ENCODE assay signal across 15 mouse cellular contexts in the genomic region with DNA sequence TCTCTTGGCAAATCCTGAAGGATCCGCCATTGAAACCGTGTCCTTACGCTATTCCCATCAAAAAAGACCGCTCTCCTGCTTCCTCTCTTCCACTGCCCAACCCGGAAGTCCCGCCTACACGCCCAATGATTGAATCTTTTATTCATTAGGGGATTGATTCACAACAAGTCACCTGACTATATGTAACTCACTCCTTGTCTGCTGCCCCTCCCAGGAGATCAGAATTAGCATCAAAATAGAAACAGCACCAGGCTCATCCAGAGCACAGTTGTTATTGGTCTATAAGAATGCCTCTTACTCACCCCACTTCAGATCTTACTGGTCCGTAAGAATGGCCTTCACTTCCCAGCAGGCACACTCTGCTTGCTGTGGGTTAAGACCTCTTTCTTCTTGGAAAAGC.
A peak's percentile ranks its signal among the peaks of the same experiment; 100 is the strongest.
DNase-seq lines count a peak whose midpoint lies in the region; ATAC-seq and TF ChIP-seq lines count a peak whose summit lies in the region.
"Had no signal": no experiment of that assay in that cellular context is flagged by ENCODE, and none has a peak within 500 bp of the region (broad histone marks: within the 10 kb centered on the region; RNA-seq: fewer than 3 reads in every experiment).

No protein-coding gene starts in this region.

- H3K4me1 ChIP-seq in neural tube, embryonic 12.5 days, result no peaks in the 10 kb centered on the region
- no peaks in the 10 kb centered on the region for H3K4me1 ChIP-seq in neural tube, embryonic 15.5 days
- no peaks in the 10 kb centered on the region; the same call in 1 of the 2 replicates for H3K4me1 ChIP-seq in hindbrain, postnatal 0 days (ENCODE audit: insufficient read depth, low read length)
- H3K4me1 ChIP-seq in neural tube, embryonic 14.5 days (ENCODE audit: control insufficient read depth, insufficient read depth, low read length), result no peaks in the 10 kb centered on the region
- H3K4me1 ChIP-seq in kidney, embryonic 14.5 days (ENCODE audit: control insufficient read depth, insufficient read depth, low read length), result no peaks in the 10 kb centered on the region
- H3K4me1 ChIP-seq: heart, embryonic 12.5 days; limb, embryonic 10.5 days; liver, embryonic 12.5 days had no signal

- no peaks in the 10 kb centered on the region for H3K36me3 ChIP-seq in neural tube, embryonic 12.5 days
- no peaks in the 10 kb centered on the region for H3K36me3 ChIP-seq in neural tube, embryonic 15.5 days
- H3K36me3 ChIP-seq in hindbrain, postnatal 0 days (ENCODE audit: insufficient read depth, low read length), result no peaks in the 10 kb centered on the region
- no peaks in the 10 kb centered on the region for H3K36me3 ChIP-seq in neural tube, embryonic 14.5 days (ENCODE audit: control insufficient read depth, insufficient read depth, low read length)
- no peaks in the 10 kb centered on the region for H3K36me3 ChIP-seq in kidney, embryonic 14.5 days (ENCODE audit: control insufficient read depth, insufficient read depth, low read length)
- H3K36me3 ChIP-seq: heart, embryonic 12.5 days; limb, embryonic 10.5 days; liver, embryonic 12.5 days had no signal

- no peaks in the 10 kb centered on the region for H3K27me3 ChIP-seq in neural tube, embryonic 12.5 days (replicated peaks)
- H3K27me3 ChIP-seq in neural tube, embryonic 15.5 days (replicated peaks), result no peaks in the 10 kb centered on the region
- no peaks in the 10 kb centered on the region for H3K27me3 ChIP-seq in hindbrain, postnatal 0 days (ENCODE audit: insufficient read depth, low read length)
- H3K27me3 ChIP-seq in neural tube, embryonic 14.5 days (ENCODE audit: control insufficient read depth, insufficient read depth, low read length), result no peaks in the 10 kb centered on the region
- no peaks in the 10 kb centered on the region for H3K27me3 ChIP-seq in kidney, embryonic 14.5 days (ENCODE audit: control insufficient read depth, insufficient read depth, low read length)
- H3K27me3 ChIP-seq: heart, embryonic 12.5 days; liver, embryonic 12.5 days had no signal

- intact Hi-C loops in left cerebral cortex, postnatal 4 days (cut with DNase I), result no loop called here
- intact Hi-C loops in heart, postnatal 10 days (cut with DNase I), result no loop called here

- no peaks in the 10 kb centered on the region for H3K9me3 ChIP-seq in neural tube, embryonic 12.5 days
- no peaks in the 10 kb centered on the region for H3K9me3 ChIP-seq in neural tube, embryonic 15.5 days (replicated peaks)
- no peaks in the 10 kb centered on the region for H3K9me3 ChIP-seq in hindbrain, postnatal 0 days (ENCODE audit: low read length)
- no peaks in the 10 kb centered on the region for H3K9me3 ChIP-seq in neural tube, embryonic 14.5 days (ENCODE audit: control insufficient read depth, low read length)
- H3K9me3 ChIP-seq in kidney, embryonic 14.5 days (ENCODE audit: control insufficient read depth, low read length), result no peaks in the 10 kb centered on the region
- H3K9me3 ChIP-seq: heart, embryonic 12.5 days; limb, embryonic 10.5 days; liver, embryonic 12.5 days had no signal

- H3K27ac ChIP-seq in neural tube, embryonic 12.5 days, result no peak overlapping the region
- H3K27ac ChIP-seq in neural tube, embryonic 15.5 days (replicated peaks), result no peak overlapping the region
- H3K27ac ChIP-seq in hindbrain, postnatal 0 days, result no peak overlapping the region
- H3K27ac ChIP-seq in neural tube, embryonic 14.5 days (ENCODE audit: low read depth, low read length), result no peak overlapping the region
- no peak overlapping the region for H3K27ac ChIP-seq in kidney, embryonic 14.5 days (ENCODE audit: low read depth, low read length)
- H3K27ac ChIP-seq: limb, embryonic 10.5 days; liver, embryonic 12.5 days had no signal

- H3K9ac ChIP-seq in neural tube, embryonic 12.5 days, result no peak overlapping the region
- no peak overlapping the region for H3K9ac ChIP-seq in neural tube, embryonic 15.5 days (replicated peaks)
- H3K9ac ChIP-seq in hindbrain, postnatal 0 days (replicated peaks; ENCODE audit: low read length), result no peak overlapping the region
- H3K9ac ChIP-seq in neural tube, embryonic 14.5 days (replicated peaks; ENCODE audit: low read depth, low read length), result no peak overlapping the region
- no peak overlapping the region for H3K9ac ChIP-seq in kidney, embryonic 14.5 days (ENCODE audit: low read depth, low read length)
- H3K9ac ChIP-seq: heart, embryonic 12.5 days; liver, embryonic 12.5 days had no signal

- DNase-seq in brain, embryonic 14.5 days (ENCODE audit: low read depth), result peak; percentile 46
- DNase-seq in hindbrain, postnatal 0 days (ENCODE audit: low spot score), result peak; percentile 34
- no peak for DNase-seq in left cerebral cortex, postnatal 4 days
- DNase-seq in heart, postnatal 10 days, result no peak
- DNase-seq: cerebellum, adult 2 months; kidney, adult 18-20 months; layer of hippocampus, postnatal 36 days; right cerebral cortex, postnatal 25 days had no signal

- 74% methylated on average over 8 of the region's 8 CpGs for WGBS in neural tube, embryonic 12.5 days
- 79% methylated on average over 8 of the region's 8 CpGs for WGBS in neural tube, embryonic 15.5 days
- 65% methylated on average over 8 of the region's 8 CpGs for WGBS in hindbrain, postnatal 0 days
- 76% methylated on average over 8 of the region's 8 CpGs for WGBS in neural tube, embryonic 14.5 days
- WGBS in kidney, embryonic 14.5 days, result 84% methylated on average over 8 of the region's 8 CpGs

- no peak overlapping the region for H3K4me3 ChIP-seq in neural tube, embryonic 12.5 days
- H3K4me3 ChIP-seq in neural tube, embryonic 15.5 days (replicated peaks), result no peak overlapping the region
- H3K4me3 ChIP-seq in hindbrain, postnatal 0 days (ENCODE audit: low read length), result no peak overlapping the region
- no peak overlapping the region for H3K4me3 ChIP-seq in neural tube, embryonic 14.5 days (ENCODE audit: low read depth, low read length)
- H3K4me3 ChIP-seq in kidney, embryonic 14.5 days (ENCODE audit: low read length), result no peak overlapping the region
- H3K4me3 ChIP-seq: heart, embryonic 12.5 days; limb, embryonic 10.5 days; liver, embryonic 12.5 days had no signal

- H3K4me2 ChIP-seq in neural tube, embryonic 12.5 days (replicated peaks), result no peak overlapping the region
- no peak overlapping the region for H3K4me2 ChIP-seq in neural tube, embryonic 15.5 days
- H3K4me2 ChIP-seq in hindbrain, postnatal 0 days (ENCODE audit: low read depth, low read length), result no peak overlapping the region
- H3K4me2 ChIP-seq in neural tube, embryonic 14.5 days (ENCODE audit: low read depth, low read length), result no peak overlapping the region
- H3K4me2 ChIP-seq in kidney, embryonic 14.5 days (replicated peaks; ENCODE audit: low read depth, low read length), result no peak overlapping the region
- H3K4me2 ChIP-seq: heart, embryonic 12.5 days; liver, embryonic 12.5 days had no signal

- no peak for TF ChIP-seq CTCF in brain, embryonic 14.5 days (IDR thresholded peaks at IDR 0.05; ENCODE audit: borderline replicate concordance, extremely low read depth, insufficient read depth, insufficient read length)
- TF ChIP-seq CTCF in hindbrain, postnatal 0 days (IDR thresholded peaks at IDR 0.05; ENCODE audit: low read depth), result no peak

- ATAC-seq in neural tube, embryonic 12.5 days (ENCODE audit: low FRiP score, low read depth), result peak; percentile 53
- no peak for ATAC-seq in neural tube, embryonic 15.5 days (ENCODE audit: low FRiP score)
- ATAC-seq in hindbrain, postnatal 0 days, result peak; percentile 72; the same call in 1 of the 2 replicates
- peak; percentile 38; the same call in 1 of the 2 replicates for ATAC-seq in neural tube, embryonic 14.5 days (ENCODE audit: low read depth)
- no peak for ATAC-seq in kidney, embryonic 14.5 days (ENCODE audit: low FRiP score, low TSS enrichment)
- ATAC-seq: liver, embryonic 12.5 days had no signal

- TF ChIP-seq POLR2A in brain, embryonic 14.5 days (IDR thresholded peaks at IDR 0.05; ENCODE audit: borderline replicate concordance, extremely low read depth, insufficient read depth, insufficient read length, poor library complexity, severe bottlenecking), result no peak

Comparison
In these comparisons a context has a peak if more than half of its experiments do, and no peak if none do; other contexts are left out.
1. ATAC-seq: peak in neural tube, embryonic 12.5 days (single experiment), hindbrain, postnatal 0 days (single experiment) and neural tube, embryonic 14.5 days (single experiment); none in neural tube, embryonic 15.5 days (single experiment) and kidney, embryonic 14.5 days (single experiment).
2. DNase-seq: peak in brain, embryonic 14.5 days (single experiment) and hindbrain, postnatal 0 days (single experiment); none in left cerebral cortex, postnatal 4 days (single experiment) and heart, postnatal 10 days (0 of 2).